Mouse (Mus musculus): ENCODE measurements around the gene 3830406C13Rik.

GRCm38 (mm10) chr14:12283641-12284040 is 332 bp upstream of the 3830406C13Rik start, which contains the start of gene Gm49355:
- TF ChIP-seq CTCF (IDR thresholded peaks at IDR 0.05) (no peak), EP300 (IDR thresholded peaks at IDR 0.05) (no peak)

Measured in lung, postnatal 0 days (tissue).